ENCODE assay signal across 11 mouse cellular contexts in the genomic region with DNA sequence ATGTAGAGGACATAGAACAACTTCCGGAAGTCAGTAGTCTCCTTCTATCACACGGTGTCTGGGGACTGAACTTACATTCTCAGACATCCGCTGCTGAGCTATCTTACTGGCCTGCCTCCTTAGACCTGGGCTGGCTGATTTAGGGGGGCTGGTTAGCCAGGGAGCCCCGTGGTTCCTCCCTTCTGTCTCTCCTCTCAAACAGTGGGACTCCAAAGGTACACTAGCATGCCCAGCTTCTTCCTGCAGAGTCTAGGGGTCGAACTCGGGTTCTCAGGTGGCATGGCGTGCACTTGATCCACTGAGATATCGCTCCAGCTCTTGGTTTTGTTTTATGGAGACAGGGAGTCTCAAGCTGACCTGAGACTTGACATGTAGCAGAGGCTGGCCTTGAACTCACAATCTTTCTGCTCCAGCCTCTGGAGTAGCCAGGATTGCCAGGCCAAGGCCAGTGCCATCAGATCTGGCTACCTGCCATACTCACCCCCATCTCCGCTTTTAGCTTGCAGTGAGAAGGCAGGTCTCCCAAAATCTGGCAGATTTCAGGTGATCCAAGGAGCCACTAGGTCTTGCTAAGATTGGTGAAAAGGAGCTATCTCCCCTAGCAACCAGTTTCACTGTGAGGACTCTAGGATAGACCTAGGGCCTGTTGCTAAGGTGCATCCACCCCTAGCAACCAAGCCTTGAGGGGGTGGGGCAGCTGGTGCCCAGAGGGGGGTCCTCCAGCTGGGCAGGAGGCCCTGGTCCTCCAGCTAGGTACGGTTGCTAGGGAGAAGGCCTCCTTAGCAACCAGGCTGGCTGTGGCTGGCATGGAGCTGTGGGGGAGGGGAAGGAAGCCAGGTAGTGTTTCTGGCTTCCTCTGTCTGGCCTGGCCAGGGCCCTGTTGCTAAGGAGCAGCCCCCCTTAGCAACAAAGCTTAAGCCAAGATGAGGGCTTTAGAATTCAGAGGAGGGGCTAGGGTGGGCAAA. TPM values are rescaled to one million over a fixed set of nuclear protein-coding genes. Genes with fewer than 3 reads are reported as not detected.
DNase-seq lines count a peak whose midpoint lies in the region; ATAC-seq lines count a peak whose summit lies in the region.
"Had no signal": no experiment of that assay in that cellular context is flagged by ENCODE, and none has a peak within 500 bp of the region (broad histone marks: within the 10 kb centered on the region; RNA-seq: fewer than 3 reads in every experiment).

No protein-coding gene starts in this region.

- no peak for ATAC-seq in cerebellum, adult (ENCODE audit: insufficient number of reproducible peaks, low FRiP score, low TSS enrichment)
- no peak for ATAC-seq in forebrain, embryonic 13.5 days
- ATAC-seq in limb, embryonic 12.5 days (ENCODE audit: insufficient number of reproducible peaks, insufficient read depth, low FRiP score, low TSS enrichment, low read depth), result no peak
- ATAC-seq: Patski had no signal

- H3K9ac ChIP-seq in forebrain, embryonic 13.5 days, result peak overlapping the region; percentile 37; the same call in 1 of the 2 replicates
- H3K9ac ChIP-seq in limb, embryonic 12.5 days (replicated peaks), result peak overlapping the region; percentile 28; the same call in 1 of the 2 replicates

- no peaks in the 10 kb centered on the region for H3K36me3 ChIP-seq in forebrain, embryonic 13.5 days (ENCODE audit: poor library complexity, severe bottlenecking)
- H3K36me3 ChIP-seq in limb, embryonic 12.5 days, result 0 out of 2 replicates have a peak, but pooled peaks cover 7% of the 10 kb centered on the region

- peak overlapping the region; percentile 80 for H3K27ac ChIP-seq in forebrain, embryonic 13.5 days
- H3K27ac ChIP-seq in limb, embryonic 12.5 days, result peak overlapping the region; percentile 62

- H3K27me3 ChIP-seq in forebrain, embryonic 13.5 days, result no peaks in the 10 kb centered on the region
- H3K27me3 ChIP-seq in limb, embryonic 12.5 days, result no peaks in the 10 kb centered on the region
- H3K27me3 ChIP-seq: Patski had no signal

- H3K4me1 ChIP-seq in forebrain, embryonic 13.5 days, result peaks cover 32% of the 10 kb centered on the region
- peaks cover 33% of the 10 kb centered on the region for H3K4me1 ChIP-seq in limb, embryonic 12.5 days (replicated peaks)

- 81% methylated on average over 10 of the region's 10 CpGs for WGBS in forebrain, embryonic 13.5 days
- 81% methylated on average over 10 of the region's 10 CpGs for WGBS in limb, embryonic 12.5 days

- peak; percentile 64 for DNase-seq in cerebellum, adult 9-11 months
- peak; percentile 69 for DNase-seq in R1 (ENCODE audit: low read depth, low spot score)
- no peak for DNase-seq in lung, postnatal 4 days
- no peak for DNase-seq in T-cell, adult 2 months (ENCODE audit: low spot score)
- no peak for DNase-seq in adipocyte (ENCODE audit: low spot score)
- DNase-seq: B cell, adult 2 months; layer of hippocampus, adult 9-11 months had no signal

- H3K4me3 ChIP-seq in forebrain, embryonic 13.5 days, result no peak overlapping the region
- no peak overlapping the region for H3K4me3 ChIP-seq in limb, embryonic 12.5 days (replicated peaks)

- H3K4me2 ChIP-seq in forebrain, embryonic 13.5 days, result peak overlapping the region; percentile 5; the same call in 1 of the 2 replicates
- H3K4me2 ChIP-seq in limb, embryonic 12.5 days, result peak overlapping the region; percentile 23; the same call in 1 of the 2 replicates

- no peaks in the 10 kb centered on the region for H3K9me3 ChIP-seq in forebrain, embryonic 13.5 days (replicated peaks)
- no peaks in the 10 kb centered on the region for H3K9me3 ChIP-seq in limb, embryonic 12.5 days

RNA-seq across cellular contexts. Expression of a gene that starts 3.3 kb away (rescaled TPM):
- polyA plus RNA-seq in forebrain, embryonic 13.5 days (2015; fragmentation: Nextera tagmentation; extraction: Ambion mirVana), result 52.7 and 58.5 TPM in 2 replicates
- 60.6 and 69.7 TPM in 2 replicates for polyA plus RNA-seq in limb, embryonic 12.5 days (2016; fragmentation: Nextera tagmentation; extraction: Ambion mirVana)

RNA-seq across cellular contexts. Expression of a gene that starts 3.6 kb away (rescaled TPM):
- polyA plus RNA-seq in forebrain, embryonic 13.5 days (2015; fragmentation: Nextera tagmentation; extraction: Ambion mirVana), result 14.7 and 14.8 TPM in 2 replicates
- 21.2 and 21.7 TPM in 2 replicates for polyA plus RNA-seq in limb, embryonic 12.5 days (2016; fragmentation: Nextera tagmentation; extraction: Ambion mirVana)

RNA-seq across cellular contexts. Expression of a gene that starts 6.2 kb away (rescaled TPM):
- 14.9 and 17.2 TPM in 2 replicates for polyA plus RNA-seq in forebrain, embryonic 13.5 days (2015; fragmentation: Nextera tagmentation; extraction: Ambion mirVana)
- polyA plus RNA-seq in limb, embryonic 12.5 days (2016; fragmentation: Nextera tagmentation; extraction: Ambion mirVana), result 15.0 and 16.2 TPM in 2 replicates

RNA-seq across cellular contexts. Expression of a gene that starts 33.1 kb away (rescaled TPM):
- 61.3 and 62.0 TPM in 2 replicates for polyA plus RNA-seq in forebrain, embryonic 13.5 days (2015; fragmentation: Nextera tagmentation; extraction: Ambion mirVana)
- 261 and 271 TPM in 2 replicates for polyA plus RNA-seq in limb, embryonic 12.5 days (2016; fragmentation: Nextera tagmentation; extraction: Ambion mirVana)

RNA-seq across cellular contexts. Expression of a gene that starts 41.1 kb away (rescaled TPM):
- 9.4 and 10.2 TPM in 2 replicates for polyA plus RNA-seq in forebrain, embryonic 13.5 days (2015; fragmentation: Nextera tagmentation; extraction: Ambion mirVana)
- 20.8 and 21.4 TPM in 2 replicates for polyA plus RNA-seq in limb, embryonic 12.5 days (2016; fragmentation: Nextera tagmentation; extraction: Ambion mirVana)

Comparison
In these comparisons a context has a peak if more than half of its experiments do, and no peak if none do; other contexts are left out.
1. DNase-seq: peak in cerebellum, adult 9-11 months (single experiment) and R1 (single experiment); none in lung, postnatal 4 days (0 of 2), T-cell, adult 2 months (single experiment) and adipocyte (single experiment).